Mouse (Mus musculus): ENCODE measurements around the gene Med25.

Gene Med25

GRCm38 (mm10) chr7:44848561-44849415 is 43.7 kb downstream of the Med25 start, which contains the start of the genes Akt1s1 and Tbc1d17:
TSS of gene Akt1s1 (plus strand) at chr7:44848991.
TSS of gene Tbc1d17 (minus strand) at chr7:44849079.
- DNase-seq (ENCODE audit: low spot score) = peak; percentile 99

GRCm38 (mm10) chr7:44847772-44848171 is 44.7 kb downstream of the Med25 start:
- DNase-seq (ENCODE audit: low spot score) = no peak

GRCm38 (mm10) chr7:44846804-44847203 is 45.7 kb downstream of the Med25 start:
- DNase-seq (ENCODE audit: low spot score) = no peak

GRCm38 (mm10) chr7:44845006-44845405 is 47.5 kb downstream of the Med25 start:
- DNase-seq (ENCODE audit: low spot score) = no peak

GRCm38 (mm10) chr7:44841825-44842463 is 50.6 kb downstream of the Med25 start:
- DNase-seq (ENCODE audit: low spot score) = no peak

- no peak for DNase-seq (ENCODE audit: low spot score)
Observed at GRCm38 (mm10) chr7:44840426-44840825, 52.1 kb downstream of the Med25 start.

- no peak for DNase-seq (ENCODE audit: low spot score)
Observed at GRCm38 (mm10) chr7:44839491-44840191, 52.9 kb downstream of the Med25 start.

GRCm38 (mm10) chr7:44839171-44839490 is 53.4 kb downstream of the Med25 start:
- DNase-seq (ENCODE audit: low spot score) = no peak

GRCm38 (mm10) chr7:44838073-44838472 is 54.4 kb downstream of the Med25 start:
- no peak for DNase-seq (ENCODE audit: low spot score)

GRCm38 (mm10) chr7:44836423-44837053 is 56.0 kb downstream of the Med25 start:
- no peak for DNase-seq (ENCODE audit: low spot score)

GRCm38 (mm10) chr7:44836016-44836404 is 56.5 kb downstream of the Med25 start:
- DNase-seq (ENCODE audit: low spot score) = no peak

- DNase-seq (ENCODE audit: low spot score) = no peak
Observed at GRCm38 (mm10) chr7:44835373-44836015, 57.0 kb downstream of the Med25 start.

GRCm38 (mm10) chr7:44832763-44833162 is 59.7 kb downstream of the Med25 start:
- DNase-seq (ENCODE audit: low spot score) = no peak

GRCm38 (mm10) chr7:44828706-44829105 is 63.8 kb downstream of the Med25 start:
- DNase-seq (ENCODE audit: low spot score) = no peak

GRCm38 (mm10) chr7:44826771-44827170 is 65.7 kb downstream of the Med25 start:
- DNase-seq (ENCODE audit: low spot score) = no peak
